Mouse (Mus musculus) adrenal gland, postnatal 14 days (tissue): Measurements from ENCODE around the gene Syt3. TPM values are rescaled to one million over a fixed set of nuclear protein-coding genes. Genes with fewer than 3 reads are reported as not detected.

Source experiments
- DNase-seq: peaks from one replicate; pipeline ENCODE4 v3.0.0; 2021; ENCODE audit warnings: mixed read lengths
- long read RNA-seq, 2 experiments: library from polyadenylated mRNA; stranded (forward); transcript quantifications; one replicate each; pipeline ENCODE4 v2.0.0; 2021
- total RNA-seq: library from RNA; stranded (reverse); gene quantifications from 2 replicates; pipeline ENCODE4 v1.2.3, GENCODE M21; 2021

The Syt3 gene
- total RNA-seq = 2.6 and 3.9 TPM in 2 replicates
- long read RNA-seq, experiment 1, partial matches to known transcripts = 1 of 6 reads
- long read RNA-seq, experiment 1, other reads (novel, unspliced or antisense) = 1 of 6 reads
- long read RNA-seq, experiment 2, partial matches to known transcripts = 2 of 3 reads
- long read RNA-seq, experiment 2, other reads (novel, unspliced or antisense) = 0 of 3 reads

- peak; percentile 73 for DNase-seq
These were observed at the start of gene Syt3 for GRCm38 (mm10) chr7:44383980-44384715. Gene Syt3, plus strand, starts transcription at chr7:44384102.

- no peak for DNase-seq
These were observed 49.8 kb upstream of the Syt3 start for GRCm38 (mm10) chr7:44334139-44334538.

DNA sequence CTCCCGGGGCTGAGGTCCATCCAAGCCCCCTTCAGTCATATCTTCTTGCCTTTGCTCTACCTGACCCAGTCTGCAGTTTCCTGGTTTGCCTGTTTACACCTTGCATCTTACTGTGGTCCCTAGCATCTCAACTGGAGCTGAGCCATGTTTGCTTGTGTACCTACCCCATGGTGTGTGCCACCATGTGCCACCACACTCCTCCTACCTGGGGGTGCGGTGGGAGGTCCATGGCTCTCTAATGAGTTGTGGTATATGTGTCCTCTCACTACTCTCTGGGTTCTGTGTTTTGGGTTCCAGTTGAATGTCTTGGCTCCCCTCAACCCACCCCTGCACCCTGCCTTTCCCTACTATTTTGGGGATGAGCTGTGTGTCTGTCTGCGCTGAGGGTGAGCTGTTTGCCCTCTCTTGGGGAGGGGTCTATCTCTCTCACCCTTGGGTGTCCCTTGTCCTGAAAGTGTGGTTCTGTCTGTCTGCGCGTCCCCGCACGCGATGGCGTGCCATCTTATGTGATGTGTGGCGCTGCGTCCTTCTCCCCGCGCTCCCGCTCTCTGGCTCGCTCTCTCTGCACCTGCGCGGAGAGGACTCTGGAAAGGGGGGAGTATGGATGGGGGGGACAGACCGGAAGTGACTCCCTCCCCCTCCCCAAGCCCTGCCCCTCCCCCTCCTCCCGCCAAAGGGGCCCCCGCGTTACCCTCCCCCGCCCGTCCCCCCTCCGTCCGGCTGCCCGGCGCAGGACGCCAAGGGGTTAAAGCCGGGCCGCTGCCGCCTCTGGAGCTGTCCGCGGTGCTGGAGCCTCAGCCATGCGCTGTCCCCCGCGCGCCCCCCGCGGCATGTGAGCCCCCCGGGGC is 48.6 kb upstream of the Syt3 start:
- peak; percentile 77 for DNase-seq

- no peak for DNase-seq
These were observed 47.6 kb upstream of the Syt3 start for GRCm38 (mm10) chr7:44336046-44337021.

- DNase-seq = no peak
These were observed 46.6 kb upstream of the Syt3 start for GRCm38 (mm10) chr7:44337121-44337849.

DNA sequence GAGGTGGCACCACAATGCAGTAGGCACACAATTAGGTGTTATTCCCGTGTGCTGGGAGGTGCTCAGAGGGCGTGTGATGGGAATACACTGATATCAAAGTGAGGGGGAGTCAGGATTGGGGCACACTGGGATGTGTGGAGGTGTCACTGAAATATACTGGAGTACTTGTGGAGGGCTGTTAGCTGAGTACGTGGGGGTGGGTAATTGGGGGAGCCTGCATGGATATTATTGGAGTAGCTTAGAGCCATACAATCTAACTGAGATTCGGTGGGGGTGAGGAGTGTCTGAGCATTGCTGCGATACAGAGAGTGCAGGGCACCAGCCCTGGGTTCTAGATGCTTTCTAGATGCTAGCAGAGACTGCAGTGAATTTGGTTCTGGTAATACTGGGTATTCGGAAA is 43.7 kb upstream of the Syt3 start:
- no peak for DNase-seq

DNA sequence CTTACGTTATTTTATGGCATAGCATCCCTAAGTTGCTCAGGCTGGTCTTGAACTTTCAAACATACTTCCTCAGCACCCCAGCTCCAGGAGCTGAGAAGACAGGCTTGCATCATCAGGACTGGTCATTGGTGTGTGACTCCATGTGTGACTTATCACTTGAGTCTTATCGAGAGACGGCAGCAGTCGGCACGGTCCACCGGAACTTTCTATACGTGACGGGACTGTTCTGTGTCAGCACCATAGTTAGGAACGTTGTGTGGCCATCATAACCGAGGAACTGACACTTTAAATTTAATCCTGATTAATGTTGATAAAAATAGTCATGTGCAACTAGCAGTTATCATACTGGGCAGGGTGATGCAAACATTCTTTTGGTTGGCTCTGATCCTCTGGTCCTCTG is 42.8 kb upstream of the Syt3 start:
- DNase-seq = no peak

DNA sequence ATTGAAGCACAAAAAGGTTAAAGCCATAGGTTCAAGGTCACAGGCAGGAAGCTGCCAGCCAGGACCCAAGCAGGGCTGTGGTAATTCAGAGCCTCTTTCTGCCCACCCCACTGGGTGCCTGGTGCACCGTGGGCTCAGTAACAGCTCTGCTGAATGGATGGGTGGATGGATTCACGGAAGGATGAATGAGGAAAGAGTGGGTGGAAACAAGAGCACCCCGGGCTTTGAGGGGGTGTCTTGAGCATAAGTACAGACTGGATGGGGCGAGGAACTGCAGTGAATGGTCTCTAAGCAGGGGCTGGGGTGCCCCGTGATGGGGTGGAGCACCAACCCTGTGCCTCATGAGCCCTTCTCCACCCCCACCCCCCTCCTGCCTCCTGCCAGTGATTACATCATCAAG is 42.2 kb upstream of the Syt3 start:
- no peak for DNase-seq

GRCm38 (mm10) chr7:44343459-44344015 is 40.4 kb upstream of the Syt3 start:
- DNase-seq = peak; percentile 74

- DNase-seq = no peak
These were observed 39.3 kb upstream of the Syt3 start for GRCm38 (mm10) chr7:44344622-44345021.

DNA sequence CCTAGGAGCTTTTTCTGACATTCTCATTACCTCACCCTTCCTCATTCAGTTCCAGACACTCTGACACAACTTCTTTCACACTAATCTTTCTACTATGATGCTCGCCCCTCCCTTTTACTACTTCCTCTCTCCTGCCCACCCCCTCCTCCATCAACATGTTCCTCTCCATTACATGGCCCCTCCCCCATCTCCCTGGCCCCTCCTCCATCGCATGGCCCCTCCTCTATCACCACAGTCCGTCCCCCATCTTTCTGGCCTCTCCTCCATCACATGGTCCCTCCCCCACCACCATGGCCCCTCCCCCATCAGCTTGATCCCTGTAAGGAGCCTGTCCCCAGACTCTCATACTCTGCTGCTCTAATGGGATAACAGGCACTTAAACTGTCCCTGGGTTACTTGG is 34.9 kb upstream of the Syt3 start:
- DNase-seq = peak; percentile 20

DNA sequence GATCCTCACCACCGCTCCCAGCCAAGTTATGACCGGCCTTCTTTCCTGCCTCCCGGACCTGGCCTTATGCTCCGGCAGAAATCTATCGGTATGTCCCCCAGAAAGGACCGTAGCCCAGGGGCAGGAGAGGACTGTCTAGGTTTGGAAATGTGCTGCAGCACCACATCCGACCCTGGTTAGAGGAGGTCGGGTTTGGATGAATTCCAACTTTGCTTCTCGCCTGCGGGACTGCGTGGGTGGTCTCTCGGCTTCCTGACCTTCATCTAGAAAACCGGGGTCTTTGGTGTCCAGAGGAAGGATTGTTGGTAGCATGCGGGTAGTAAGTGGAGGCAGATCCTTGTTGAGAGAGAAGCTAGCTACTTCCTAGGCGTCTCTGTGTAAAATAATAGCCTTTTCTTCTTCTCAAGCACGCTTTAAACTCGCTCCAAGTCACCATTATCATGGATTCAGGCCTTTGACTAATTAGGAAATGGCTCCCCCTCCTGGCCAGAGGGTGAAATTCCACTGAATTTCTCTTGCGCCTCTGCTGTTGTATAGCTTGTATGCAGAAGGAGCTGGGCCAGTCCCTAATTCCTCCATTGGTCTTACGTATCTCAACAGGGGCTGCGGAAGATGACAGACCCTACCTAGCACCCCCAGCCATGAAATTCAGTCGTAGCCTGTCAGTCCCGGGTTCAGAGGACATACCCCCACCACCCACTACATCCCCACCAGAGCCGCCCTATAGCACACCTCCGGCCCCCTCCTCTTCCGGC is 32.8 kb upstream of the Syt3 start:
- DNase-seq = peak; percentile 88

DNA sequence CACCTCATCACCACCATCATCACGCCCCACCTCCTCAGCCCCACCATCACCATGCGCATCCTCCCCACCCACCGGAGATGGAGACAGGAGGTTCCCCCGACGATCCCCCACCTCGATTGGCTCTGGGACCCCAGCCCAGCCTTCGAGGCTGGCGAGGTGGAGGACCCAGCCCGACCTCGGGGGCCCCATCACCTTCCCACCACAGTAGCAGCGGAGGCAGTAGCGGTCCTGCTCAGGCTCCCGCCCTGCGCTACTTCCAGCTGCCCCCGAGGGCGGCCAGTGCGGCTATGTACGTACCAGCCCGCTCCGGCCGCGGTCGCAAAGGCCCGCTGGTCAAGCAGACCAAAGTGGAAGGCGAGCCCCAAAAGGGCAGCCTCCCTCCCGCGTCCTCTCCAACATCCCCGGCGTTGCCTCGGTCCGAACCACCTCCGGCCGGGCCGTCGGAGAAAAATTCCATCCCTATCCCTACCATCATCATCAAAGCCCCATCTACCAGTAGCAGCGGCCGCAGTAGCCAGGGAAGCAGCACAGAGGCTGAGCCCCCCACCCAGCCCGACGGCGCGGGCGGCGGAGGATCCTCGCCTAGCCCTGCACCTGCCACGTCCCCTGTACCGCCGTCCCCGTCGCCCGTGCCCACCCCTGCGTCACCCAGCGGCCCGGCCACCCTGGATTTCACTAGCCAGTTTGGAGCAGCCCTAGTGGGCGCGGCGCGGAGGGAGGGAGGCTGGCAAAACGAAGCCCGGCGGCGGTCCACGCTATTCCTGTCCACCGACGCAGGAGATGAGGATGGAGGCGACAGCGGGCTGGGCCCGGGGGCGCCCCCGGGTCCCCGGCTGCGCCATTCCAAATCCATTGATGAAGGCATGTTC is 31.8 kb upstream of the Syt3 start:
- no peak for DNase-seq

DNA sequence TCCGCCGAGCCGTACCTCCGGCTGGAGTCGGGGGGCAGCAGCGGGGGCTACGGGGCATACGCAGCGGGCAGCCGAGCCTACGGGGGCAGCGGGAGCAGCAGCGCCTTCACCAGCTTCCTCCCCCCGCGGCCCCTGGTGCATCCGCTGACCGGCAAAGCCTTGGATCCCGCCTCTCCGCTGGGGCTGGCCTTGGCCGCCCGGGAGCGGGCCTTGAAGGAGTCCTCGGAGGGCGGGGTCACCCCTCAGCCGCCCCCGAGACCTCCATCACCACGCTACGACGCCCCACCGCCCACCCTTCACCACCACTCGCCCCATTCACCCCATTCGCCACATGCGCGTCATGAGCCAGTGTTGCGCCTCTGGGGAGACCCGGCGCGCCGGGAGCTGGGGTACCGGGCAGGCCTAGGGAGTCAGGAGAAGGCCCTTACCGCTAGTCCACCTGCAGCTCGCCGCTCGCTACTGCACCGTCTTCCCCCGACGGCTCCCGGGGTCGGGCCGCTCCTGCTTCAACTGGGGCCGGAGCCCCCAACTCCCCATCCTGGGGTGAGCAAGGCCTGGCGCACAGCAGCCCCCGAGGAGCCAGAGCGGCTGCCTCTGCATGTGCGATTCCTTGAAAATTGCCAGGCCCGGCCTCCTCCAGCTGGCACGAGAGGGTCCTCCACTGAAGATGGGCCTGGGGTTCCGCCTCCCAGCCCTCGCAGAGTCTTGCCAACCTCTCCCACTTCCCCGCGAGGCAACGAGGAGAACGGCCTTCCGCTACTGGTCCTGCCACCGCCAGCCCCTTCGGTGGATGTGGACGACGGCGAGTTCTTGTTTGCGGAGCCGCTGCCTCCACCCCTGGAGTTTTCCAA is 30.9 kb upstream of the Syt3 start:
- peak; percentile 49 for DNase-seq

- DNase-seq = peak; percentile 64
These were observed 30.1 kb upstream of the Syt3 start for GRCm38 (mm10) chr7:44353601-44354340.

GRCm38 (mm10) chr7:44355411-44355810 is 28.5 kb upstream of the Syt3 start:
- no peak for DNase-seq
